Mouse (Mus musculus): ENCODE results near the gene Ppp4r3a.

GRCm38 (mm10) chr12:100990291-100990690, 93.2 kb downstream of the Ppp4r3a start:
- TF ChIP-seq POLR2A (IDR thresholded peaks at IDR 0.05; ENCODE audit: extremely low read depth, insufficient read depth, low read length) (no peak), CTCF (IDR thresholded peaks at IDR 0.05; ENCODE audit: extremely low read depth, insufficient read depth, low read length) (no peak)
